Mouse (Mus musculus): ENCODE measurements around the gene Inpp4b. TPM values are rescaled to one million over a fixed set of nuclear protein-coding genes. Genes with fewer than 3 reads are reported as not detected.

Gene Inpp4b
- polyA plus RNA-seq, 1 experiment, result 0.02 TPM

GRCm38 (mm10) chr8:81703571-81704365, 361.4 kb downstream of the Inpp4b start:
- Histone ChIP-seq H3ac (ENCODE audit: control insufficient read depth, insufficient read length, low read depth) (no peak overlapping the region), H3K4me3 (ENCODE audit: insufficient read depth, poor library complexity, severe bottlenecking) (no peak overlapping the region), H3K36me3 (ENCODE audit: control insufficient read depth, insufficient read depth) (no peaks in the 10 kb centered on the region), H3K79me3 (ENCODE audit: low read depth) (no peaks in the 10 kb centered on the region), H3K79me2 (ENCODE audit: control insufficient read depth, insufficient read depth) (no peaks in the 10 kb centered on the region), H3K27me3 (ENCODE audit: control insufficient read depth, insufficient read depth, insufficient read length) (no peaks in the 10 kb centered on the region)
- no peak for TF ChIP-seq CTCF (IDR thresholded peaks at IDR 0.05; ENCODE audit: control insufficient read depth, insufficient read depth, insufficient read length)
- TF ChIP-seq MYOG (IDR thresholded peaks at IDR 0.05; ENCODE audit: control insufficient read depth, extremely low read depth, insufficient read length), result no peak
- no peak for TF ChIP-seq FOSL1 (IDR thresholded peaks at IDR 0.05; ENCODE audit: insufficient read depth, low read length, poor library complexity, severe bottlenecking)
- TF ChIP-seq USF1 (IDR thresholded peaks at IDR 0.05; ENCODE audit: low read depth), result no peak
- TF ChIP-seq MAX (IDR thresholded peaks at IDR 0.05), result no peak
- TF ChIP-seq MYOD1 (IDR thresholded peaks at IDR 0.05; ENCODE audit: control insufficient read depth, insufficient read length, low read depth), result no peak
- no peak for TF ChIP-seq CEBPB (IDR thresholded peaks at IDR 0.05; ENCODE audit: low read depth)

- no peak overlapping the region for H3ac ChIP-seq (ENCODE audit: control insufficient read depth, insufficient read length, low read depth)
- H3K36me3 ChIP-seq (ENCODE audit: control insufficient read depth, insufficient read depth), result no peaks in the 10 kb centered on the region
- no peak overlapping the region for H3K4me3 ChIP-seq (ENCODE audit: insufficient read depth, poor library complexity, severe bottlenecking)
- H3K79me3 ChIP-seq (ENCODE audit: low read depth), result no peaks in the 10 kb centered on the region
- TF ChIP-seq CTCF (IDR thresholded peaks at IDR 0.05; ENCODE audit: control insufficient read depth, insufficient read depth, insufficient read length) (no peak), MAX (IDR thresholded peaks at IDR 0.05) (no peak), CEBPB (IDR thresholded peaks at IDR 0.05; ENCODE audit: low read depth) (no peak), USF1 (IDR thresholded peaks at IDR 0.05; ENCODE audit: low read depth) (no peak), MYOD1 (IDR thresholded peaks at IDR 0.05; ENCODE audit: control insufficient read depth, insufficient read length, low read depth) (no peak), MYOG (IDR thresholded peaks at IDR 0.05; ENCODE audit: control insufficient read depth, extremely low read depth, insufficient read length) (no peak), FOSL1 (IDR thresholded peaks at IDR 0.05; ENCODE audit: insufficient read depth, low read length, poor library complexity, severe bottlenecking) (no peak)
- H3K27me3 ChIP-seq (ENCODE audit: control insufficient read depth, insufficient read depth, insufficient read length), result no peaks in the 10 kb centered on the region
- H3K79me2 ChIP-seq (ENCODE audit: control insufficient read depth, insufficient read depth), result no peaks in the 10 kb centered on the region
Measured at GRCm38 (mm10) chr8:81707436-81707835, 365.1 kb downstream of the Inpp4b start.

GRCm38 (mm10) chr8:81731332-81731731, 389.0 kb downstream of the Inpp4b start:
- no peaks in the 10 kb centered on the region for H3K27me3 ChIP-seq (ENCODE audit: control insufficient read depth, insufficient read depth, insufficient read length)
- H3ac ChIP-seq (ENCODE audit: control insufficient read depth, insufficient read length, low read depth), result no peak overlapping the region
- no peaks in the 10 kb centered on the region for H3K79me3 ChIP-seq (ENCODE audit: low read depth)
- no peaks in the 10 kb centered on the region for H3K79me2 ChIP-seq (ENCODE audit: control insufficient read depth, insufficient read depth)
- H3K36me3 ChIP-seq (ENCODE audit: control insufficient read depth, insufficient read depth), result no peaks in the 10 kb centered on the region
- TF ChIP-seq MAX (IDR thresholded peaks at IDR 0.05) (no peak), MYOD1 (IDR thresholded peaks at IDR 0.05; ENCODE audit: control insufficient read depth, insufficient read length, low read depth) (no peak), CTCF (IDR thresholded peaks at IDR 0.05; ENCODE audit: control insufficient read depth, insufficient read depth, insufficient read length) (no peak), USF1 (IDR thresholded peaks at IDR 0.05; ENCODE audit: low read depth) (no peak), MYOG (IDR thresholded peaks at IDR 0.05; ENCODE audit: control insufficient read depth, extremely low read depth, insufficient read length) (no peak), FOSL1 (IDR thresholded peaks at IDR 0.05; ENCODE audit: insufficient read depth, low read length, poor library complexity, severe bottlenecking) (no peak), CEBPB (IDR thresholded peaks at IDR 0.05; ENCODE audit: low read depth) (no peak)
- H3K4me3 ChIP-seq (ENCODE audit: insufficient read depth, poor library complexity, severe bottlenecking), result no peak overlapping the region

- TF ChIP-seq MYOG (IDR thresholded peaks at IDR 0.05; ENCODE audit: control insufficient read depth, extremely low read depth, insufficient read length) (no peak), MYOD1 (IDR thresholded peaks at IDR 0.05; ENCODE audit: control insufficient read depth, insufficient read length, low read depth) (no peak), MAX (IDR thresholded peaks at IDR 0.05) (no peak), USF1 (IDR thresholded peaks at IDR 0.05; ENCODE audit: low read depth) (no peak), FOSL1 (IDR thresholded peaks at IDR 0.05; ENCODE audit: insufficient read depth, low read length, poor library complexity, severe bottlenecking) (no peak), CEBPB (IDR thresholded peaks at IDR 0.05; ENCODE audit: low read depth) (no peak), CTCF (IDR thresholded peaks at IDR 0.05; ENCODE audit: control insufficient read depth, insufficient read depth, insufficient read length) (no peak)
- H3K79me3 ChIP-seq (ENCODE audit: low read depth), result no peaks in the 10 kb centered on the region
- no peaks in the 10 kb centered on the region for H3K79me2 ChIP-seq (ENCODE audit: control insufficient read depth, insufficient read depth)
- H3K36me3 ChIP-seq (ENCODE audit: control insufficient read depth, insufficient read depth), result no peaks in the 10 kb centered on the region
- H3K4me3 ChIP-seq (ENCODE audit: insufficient read depth, poor library complexity, severe bottlenecking), result no peak overlapping the region
- H3ac ChIP-seq (ENCODE audit: control insufficient read depth, insufficient read length, low read depth), result no peak overlapping the region
- H3K27me3 ChIP-seq (ENCODE audit: control insufficient read depth, insufficient read depth, insufficient read length), result no peaks in the 10 kb centered on the region
Measured at GRCm38 (mm10) chr8:81735655-81736054, 393.3 kb downstream of the Inpp4b start.

- no peaks in the 10 kb centered on the region for H3K79me3 ChIP-seq (ENCODE audit: low read depth)
- no peaks in the 10 kb centered on the region for H3K79me2 ChIP-seq (ENCODE audit: control insufficient read depth, insufficient read depth)
- no peak overlapping the region for H3ac ChIP-seq (ENCODE audit: control insufficient read depth, insufficient read length, low read depth)
- no peaks in the 10 kb centered on the region for H3K36me3 ChIP-seq (ENCODE audit: control insufficient read depth, insufficient read depth)
- H3K27me3 ChIP-seq (ENCODE audit: control insufficient read depth, insufficient read depth, insufficient read length), result no peaks in the 10 kb centered on the region
- TF ChIP-seq USF1 (IDR thresholded peaks at IDR 0.05; ENCODE audit: low read depth) (no peak), MYOG (IDR thresholded peaks at IDR 0.05; ENCODE audit: control insufficient read depth, extremely low read depth, insufficient read length) (no peak)
- no peak overlapping the region for H3K4me3 ChIP-seq (ENCODE audit: insufficient read depth, poor library complexity, severe bottlenecking)
Measured at GRCm38 (mm10) chr8:81736103-81736502, 393.7 kb downstream of the Inpp4b start.

GRCm38 (mm10) chr8:81742588-81742987, 400.2 kb downstream of the Inpp4b start:
- H3ac ChIP-seq (ENCODE audit: control insufficient read depth, insufficient read length, low read depth), result no peak overlapping the region
- H3K36me3 ChIP-seq (ENCODE audit: control insufficient read depth, insufficient read depth), result no peaks in the 10 kb centered on the region
- TF ChIP-seq CTCF (IDR thresholded peaks at IDR 0.05; ENCODE audit: control insufficient read depth, insufficient read depth, insufficient read length) (no peak), USF1 (IDR thresholded peaks at IDR 0.05; ENCODE audit: low read depth) (no peak), CEBPB (IDR thresholded peaks at IDR 0.05; ENCODE audit: low read depth) (no peak), MYOG (IDR thresholded peaks at IDR 0.05; ENCODE audit: control insufficient read depth, extremely low read depth, insufficient read length) (no peak), MYOD1 (IDR thresholded peaks at IDR 0.05; ENCODE audit: control insufficient read depth, insufficient read length, low read depth) (no peak), MAX (IDR thresholded peaks at IDR 0.05) (no peak), FOSL1 (IDR thresholded peaks at IDR 0.05; ENCODE audit: insufficient read depth, low read length, poor library complexity, severe bottlenecking) (no peak)
- H3K79me3 ChIP-seq (ENCODE audit: low read depth), result no peaks in the 10 kb centered on the region
- H3K4me3 ChIP-seq (ENCODE audit: insufficient read depth, poor library complexity, severe bottlenecking), result no peak overlapping the region
- no peaks in the 10 kb centered on the region for H3K79me2 ChIP-seq (ENCODE audit: control insufficient read depth, insufficient read depth)
- no peaks in the 10 kb centered on the region for H3K27me3 ChIP-seq (ENCODE audit: control insufficient read depth, insufficient read depth, insufficient read length)

Measured in C2C12 (cell line).